Mouse (Mus musculus): ENCODE results near the gene Cubn. TPM values are rescaled to one million over a fixed set of nuclear protein-coding genes. Genes with fewer than 3 reads are reported as not detected.

Cubn gene
- total RNA-seq, 2 experiments from 2014 or later: 0.05 to 0.06 TPM

- intact Hi-C loops (cut with DNase I): no loop called here
Measured at GRCm38 (mm10) chr2:13233902-13234301, 257.7 kb downstream of the Cubn start.

GRCm38 (mm10) chr2:13233254-13233835, 258.3 kb downstream of the Cubn start:
- no peak for DNase-seq
- Histone ChIP-seq H3K27ac (no peak overlapping the region), H3K4me3 (no peak overlapping the region)
- intact Hi-C loops (cut with DNase I): no loop called here
- no peak for TF ChIP-seq CTCF (IDR thresholded peaks at IDR 0.05)

More at GRCm38 (mm10) chr2:13233902-13234301, 257.7 kb downstream of the Cubn start:
- no peak for DNase-seq
- TF ChIP-seq CTCF (IDR thresholded peaks at IDR 0.05): no peak
- Histone ChIP-seq H3K4me3 (no peak overlapping the region), H3K27ac (no peak overlapping the region)

DNA sequence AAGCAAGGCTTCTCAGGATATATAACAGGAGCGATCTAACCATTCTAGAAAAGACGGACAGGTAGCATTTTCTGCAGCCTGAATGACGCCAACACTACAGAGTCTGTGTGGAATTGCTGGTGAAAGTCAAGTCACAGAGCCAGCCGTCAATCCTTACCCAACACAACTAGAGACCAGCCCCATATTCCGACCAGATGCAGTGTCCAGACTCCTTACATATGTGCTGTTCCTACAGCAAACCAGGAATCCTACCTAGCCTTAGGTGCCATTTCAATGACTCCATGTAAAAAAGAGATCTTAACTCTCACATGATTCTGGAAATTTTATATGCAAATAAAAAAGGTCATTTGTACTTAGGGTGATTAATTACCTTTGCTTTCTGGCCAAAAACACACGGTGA, 259.3 kb downstream of the Cubn start:
- TF ChIP-seq CTCF (IDR thresholded peaks at IDR 0.05): no peak
- intact Hi-C loops (cut with DNase I): no loop called here
- DNase-seq: no peak
- H3K27ac ChIP-seq: no peak overlapping the region
- H3K4me3 ChIP-seq: no peak overlapping the region

DNA sequence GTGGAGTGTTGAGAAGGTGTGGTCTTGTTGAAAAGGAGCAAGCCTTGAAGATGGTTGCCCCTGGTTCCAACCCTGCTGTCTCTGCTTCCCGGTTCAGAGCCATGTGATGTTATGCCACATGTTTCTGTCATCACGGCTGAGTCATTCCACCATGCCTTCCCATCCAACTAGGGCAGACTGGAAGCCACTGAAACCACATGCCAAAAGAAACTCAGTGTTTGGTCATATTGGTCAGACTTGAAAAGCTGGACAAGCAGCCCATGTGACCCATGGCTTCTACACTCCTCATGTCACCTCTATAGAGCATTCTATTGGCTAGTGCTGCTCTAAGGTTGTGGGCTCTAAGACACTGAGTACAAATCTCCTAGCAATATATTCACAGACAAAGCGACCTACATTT, 261.9 kb downstream of the Cubn start:
- Histone ChIP-seq H3K4me3 (no peak overlapping the region), H3K27ac (no peak overlapping the region)
- intact Hi-C loops (cut with DNase I): no loop called here
- DNase-seq: no peak
- no peak for TF ChIP-seq CTCF (IDR thresholded peaks at IDR 0.05)

Other genes starting within 250 kb of the Cubn start
- 10 to 100 TPM; 29.4 to 35.2 TPM for gene Rsu1, start 220.4 kb downstream of the Cubn start, total RNA-seq (2021)
- 1 to 10 TPM; 3.6 to 6.4 TPM for gene Trdmt1, start 52.9 kb upstream of the Cubn start, total RNA-seq (2021)
- gene Vim, start 82.1 kb upstream of the Cubn start, total RNA-seq (2021): 100 to 1,000 TPM in 1 of 2 experiments, 10 to 100 TPM in 1; 99.0 to 123 TPM